Mouse (Mus musculus): Measurements from ENCODE around the gene Il6ra. TPM values are rescaled to one million over a fixed set of nuclear protein-coding genes. Genes with fewer than 3 reads are reported as not detected.

The Il6ra gene
- polyA plus RNA-seq (2017; shearing (Covaris generic)): 10 to 100 TPM; 20.6 to 29.5 TPM

DNA sequence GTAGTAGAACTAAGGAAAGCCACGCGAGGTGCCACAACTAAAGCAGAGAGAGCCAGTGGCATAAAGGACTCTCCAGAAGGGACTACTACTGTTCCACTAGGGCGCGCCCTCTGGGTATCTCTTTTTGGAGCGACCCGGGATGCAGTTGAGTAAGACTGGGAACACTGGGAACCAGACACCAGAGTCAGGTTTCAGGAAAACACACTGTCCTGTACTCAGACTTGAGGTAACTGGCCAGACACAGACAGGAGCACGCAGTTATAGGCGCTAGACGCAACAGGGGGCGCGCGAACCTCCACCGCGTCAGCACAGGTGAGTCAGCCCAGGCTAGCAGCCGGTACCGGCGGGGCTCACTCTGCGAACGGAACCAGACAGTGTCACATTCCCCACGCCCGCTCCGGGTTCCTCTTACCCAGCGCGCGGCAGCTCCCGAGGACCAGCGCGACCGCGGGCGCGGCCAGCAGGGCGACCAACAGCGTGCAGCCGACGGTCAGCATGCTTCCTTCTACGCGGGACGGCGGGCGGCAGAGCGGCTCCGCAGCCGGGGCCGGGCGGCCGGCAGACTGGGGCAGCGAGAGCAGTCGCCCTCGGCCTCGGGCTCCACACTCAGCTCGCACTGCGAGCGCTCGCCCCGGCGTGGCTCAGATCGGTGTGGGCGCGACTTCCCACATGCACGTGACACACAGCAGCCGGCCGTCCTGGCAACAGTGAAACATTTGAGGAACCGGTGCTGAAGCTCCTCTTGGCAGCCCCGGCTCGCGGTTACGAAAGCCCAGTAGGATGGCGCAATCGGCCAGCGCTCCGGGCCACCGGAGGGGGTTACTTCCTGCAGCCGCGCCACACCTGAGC is at the start of gene Il6ra:
Gene Il6ra, minus strand, starts transcription at position 654 of the 849 bp plus-strand sequence.
- ATAC-seq: peak; percentile 77

DNA sequence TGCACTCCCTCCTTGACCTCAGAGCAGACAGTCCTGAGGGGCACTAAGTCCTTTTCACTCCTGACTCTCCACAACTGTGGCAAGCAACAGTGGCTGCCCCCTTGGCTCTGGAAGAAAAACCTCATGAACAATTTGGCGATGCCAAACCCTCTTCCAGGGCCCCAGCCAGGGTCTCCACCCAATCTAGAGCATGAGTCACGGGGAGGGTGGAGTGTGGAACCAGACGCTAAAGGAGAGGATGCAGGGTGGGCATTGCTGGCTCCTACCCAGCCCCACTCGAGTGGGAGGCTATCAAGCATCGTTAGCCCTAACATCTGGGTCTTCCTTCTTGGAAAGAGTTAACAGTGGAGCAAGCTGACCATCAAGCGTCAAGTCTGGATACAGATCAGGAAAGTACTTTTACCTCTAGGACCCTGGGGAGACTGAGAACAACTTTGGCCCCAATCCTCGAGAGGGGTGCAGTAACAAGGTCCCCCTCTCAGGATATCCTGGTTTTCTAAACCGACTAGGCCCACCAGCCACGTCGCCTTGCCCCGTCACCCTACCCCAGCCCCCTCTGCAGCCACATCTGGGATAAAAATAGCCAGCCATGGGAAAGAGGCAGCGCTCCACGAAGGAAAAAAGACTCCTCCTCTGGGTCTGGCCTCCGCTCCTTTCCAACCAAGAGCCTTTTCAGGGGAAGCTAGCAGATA is 49.2 kb upstream of the Il6ra start:
- no peak for ATAC-seq

DNA sequence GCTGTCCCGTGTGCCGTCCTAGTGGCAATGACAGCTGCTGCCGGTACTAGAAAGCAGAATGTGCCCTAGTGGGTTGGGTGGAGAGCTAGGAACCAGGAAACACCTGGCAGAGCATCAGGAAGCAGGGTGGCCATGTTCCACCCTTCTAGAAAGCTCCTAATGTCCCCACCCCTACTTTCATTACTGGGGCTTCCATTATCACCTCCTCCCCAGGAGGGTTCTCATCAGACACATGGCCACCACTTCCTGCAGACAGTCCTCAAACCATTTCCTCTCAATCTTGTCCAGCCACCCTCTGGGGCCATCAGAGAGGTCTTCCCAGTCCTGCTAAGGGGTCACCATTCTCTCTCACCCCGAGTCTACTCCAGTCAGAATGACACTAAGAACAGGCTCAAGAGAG is 48.4 kb upstream of the Il6ra start:
- peak; percentile 33 for ATAC-seq

DNA sequence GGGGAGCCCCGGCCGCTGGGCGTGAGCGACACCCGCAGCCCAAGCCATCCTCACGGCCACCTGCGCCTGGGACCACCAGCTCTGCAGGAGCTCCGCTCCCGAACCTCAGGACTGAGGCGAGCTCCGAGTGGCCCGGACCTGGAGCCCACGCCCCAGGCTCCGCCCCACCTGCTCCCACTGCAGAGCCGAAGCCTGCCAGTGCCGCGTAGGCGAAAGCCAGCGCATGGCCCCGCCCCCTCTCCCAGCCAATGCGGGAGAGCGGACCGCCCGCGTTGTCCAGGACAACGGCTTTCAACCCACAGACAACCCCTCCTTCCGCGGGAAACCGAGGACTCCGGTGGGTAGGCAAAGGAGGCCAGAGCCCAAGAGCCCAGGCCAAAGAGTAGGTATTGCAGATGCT is 47.5 kb upstream of the Il6ra start:
- ATAC-seq: peak; percentile 83

DNA sequence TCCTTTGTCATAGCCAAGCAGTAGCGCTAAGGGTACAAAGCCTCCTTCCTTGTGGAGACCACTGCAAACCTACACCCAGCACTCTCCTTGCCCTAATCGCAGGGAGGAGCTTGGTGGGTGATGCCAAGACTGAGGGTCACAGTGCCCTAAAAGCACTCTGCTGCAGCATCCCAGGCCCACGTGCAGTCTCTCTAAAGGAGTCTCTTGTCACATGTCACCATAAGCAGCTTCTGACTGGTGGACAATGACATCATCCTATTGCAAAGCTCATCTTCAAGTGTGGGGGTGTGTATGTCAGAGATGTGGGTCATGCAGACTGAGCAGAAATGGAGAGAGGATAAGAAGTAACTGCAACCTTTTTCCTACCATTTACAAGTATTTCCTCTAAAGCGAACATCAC is 46.4 kb upstream of the Il6ra start:
- ATAC-seq: no peak

DNA sequence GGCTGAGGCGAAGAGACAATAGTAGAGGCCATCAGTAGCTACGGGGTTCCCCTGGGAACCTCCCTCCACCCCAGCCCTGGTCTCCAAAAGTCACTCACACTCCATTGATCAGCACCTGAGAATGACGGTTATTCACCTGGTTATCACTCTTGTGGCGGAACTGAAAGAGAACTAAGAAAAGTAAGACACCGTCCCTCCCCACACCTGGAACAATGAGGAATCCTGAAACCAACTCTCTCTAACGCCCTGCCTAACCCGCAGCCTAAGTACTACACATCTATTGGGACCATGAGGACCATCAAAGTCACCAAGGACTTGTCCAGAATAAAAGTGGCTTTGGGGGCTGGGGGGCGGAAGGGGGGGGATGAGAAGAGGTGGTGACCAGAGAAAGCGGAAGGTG is 44.9 kb upstream of the Il6ra start:
- no peak for ATAC-seq

DNA sequence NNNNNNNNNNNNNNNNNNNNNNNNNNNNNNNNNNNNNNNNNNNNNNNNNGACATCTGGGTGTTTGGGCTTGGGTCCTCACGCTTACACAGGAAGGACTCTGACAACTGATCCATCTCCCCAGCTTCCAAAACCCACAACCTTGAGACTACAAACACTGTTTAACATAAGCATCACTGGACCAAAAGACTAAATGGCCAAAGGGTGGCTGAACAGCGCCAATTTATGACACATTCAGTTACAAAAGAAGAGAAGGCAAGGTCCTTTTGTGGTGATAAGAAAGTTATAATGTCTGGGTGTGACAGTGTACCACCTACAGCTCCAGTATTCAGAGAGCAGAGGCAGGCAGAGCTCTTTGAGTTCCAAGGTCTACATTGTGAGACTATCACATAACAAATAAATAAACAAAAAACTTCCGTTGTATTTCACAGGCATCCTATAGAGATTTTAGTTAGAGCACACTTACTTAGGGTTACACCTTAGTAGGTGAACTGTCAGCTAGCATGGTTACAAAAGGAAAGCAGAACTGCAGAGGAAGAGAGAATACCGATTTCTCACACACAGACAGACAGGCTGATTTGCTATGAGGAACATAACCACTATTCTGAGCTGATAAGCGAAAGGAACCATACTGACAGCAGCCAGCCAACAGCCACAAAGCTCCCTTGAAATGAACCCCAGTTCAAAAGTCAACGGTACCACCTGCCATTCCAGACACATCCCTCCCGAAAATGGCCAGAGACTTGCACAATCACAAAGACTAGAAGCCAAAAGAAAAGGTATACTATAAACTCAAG is 43.4 kb upstream of the Il6ra start:
- no peak for ATAC-seq

DNA sequence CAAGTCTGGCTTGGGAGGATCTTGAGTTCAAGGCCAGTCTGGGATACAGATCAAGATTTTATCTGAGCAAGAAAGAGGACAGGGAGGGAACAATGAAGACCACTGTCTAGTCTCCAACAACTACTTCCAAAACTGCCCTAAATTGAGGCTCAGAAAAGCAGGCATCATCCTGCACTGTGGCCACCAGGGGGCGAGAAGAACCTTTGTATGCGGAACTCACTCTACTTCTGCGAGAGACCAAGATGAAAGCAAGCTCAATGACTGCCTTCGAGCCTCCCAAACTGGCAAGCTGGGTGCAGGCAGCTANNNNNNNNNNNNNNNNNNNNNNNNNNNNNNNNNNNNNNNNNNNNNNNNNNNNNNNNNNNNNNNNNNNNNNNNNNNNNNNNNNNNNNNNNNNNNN is 40.4 kb upstream of the Il6ra start:
- peak; percentile 82 for ATAC-seq

DNA sequence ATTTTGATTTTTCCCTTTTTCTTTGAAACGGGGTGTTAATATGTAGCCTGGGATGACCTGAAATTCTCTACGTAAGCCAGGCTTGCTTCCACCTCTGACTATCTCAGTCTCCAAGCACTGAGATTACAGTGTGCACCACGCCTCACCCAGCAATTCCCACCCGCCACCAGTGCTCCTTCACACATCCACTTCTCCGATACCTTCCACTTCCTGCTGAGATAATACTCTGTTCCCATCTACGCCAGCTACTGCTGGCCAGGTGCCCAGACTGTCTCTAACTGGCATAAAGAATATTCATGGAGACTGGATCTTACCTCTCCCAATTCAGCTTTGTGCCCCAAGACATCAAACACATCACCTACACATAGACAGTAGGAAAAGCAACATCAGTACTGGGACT is 35.7 kb upstream of the Il6ra start:
- ATAC-seq: no peak

DNA sequence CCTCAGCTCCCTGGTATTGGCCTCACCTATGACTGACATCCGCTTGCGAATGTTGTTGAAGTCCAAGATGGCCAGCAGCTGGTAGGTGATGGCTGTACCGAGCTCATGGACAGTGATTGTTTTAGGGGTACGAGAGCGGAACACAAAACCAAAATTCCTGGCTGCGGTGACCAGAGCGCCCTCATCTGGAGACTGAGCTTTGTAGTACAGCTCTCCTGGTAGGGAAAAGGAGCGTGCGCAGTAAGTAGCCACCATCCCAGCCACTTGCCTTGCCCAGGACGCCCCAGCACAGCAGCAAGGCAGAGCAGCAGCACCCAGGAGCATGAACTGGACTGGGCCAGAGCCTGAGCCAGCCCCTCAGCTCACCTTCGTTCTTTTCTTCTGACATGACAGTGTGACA is 35.0 kb upstream of the Il6ra start:
- ATAC-seq: no peak

DNA sequence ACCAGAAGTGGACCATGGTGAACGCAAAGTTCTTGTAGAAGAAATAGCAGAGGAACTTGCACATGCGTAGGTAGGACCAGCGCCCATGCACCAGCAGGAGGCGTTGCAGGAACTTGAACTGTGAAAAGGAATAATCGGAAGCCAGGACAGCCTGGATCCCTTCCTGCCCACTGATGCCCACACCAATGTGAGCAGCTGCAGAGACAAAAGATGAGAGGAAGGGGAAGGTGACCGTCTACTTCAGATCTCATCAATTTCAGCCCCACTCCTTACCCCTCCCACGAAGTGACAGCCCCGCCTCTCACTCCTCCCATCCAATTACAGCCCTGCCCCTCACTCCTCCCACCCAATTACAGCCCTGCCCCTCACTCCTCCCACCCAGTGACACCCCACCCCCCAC is 32.0 kb upstream of the Il6ra start:
- no peak for ATAC-seq

DNA sequence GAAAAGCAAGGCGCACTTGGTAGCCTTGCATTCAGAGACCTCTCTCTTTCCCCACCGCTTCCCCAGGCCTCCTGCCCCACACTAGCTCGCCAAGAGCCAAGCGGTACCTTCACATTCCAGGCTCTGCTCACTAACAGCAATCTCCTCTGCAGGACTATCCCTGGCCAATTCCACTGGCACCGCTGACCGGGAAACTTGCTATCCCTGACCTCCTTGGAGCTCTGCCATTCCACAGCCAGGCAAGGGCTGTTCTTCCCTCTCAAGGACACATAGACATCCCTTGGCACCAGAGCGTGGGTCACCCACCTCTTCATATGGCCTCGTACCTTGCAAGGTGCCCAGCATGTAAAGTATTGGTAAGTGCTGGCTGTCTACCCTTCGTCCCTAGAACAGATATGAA is 29.9 kb upstream of the Il6ra start:
- ATAC-seq: no peak

DNA sequence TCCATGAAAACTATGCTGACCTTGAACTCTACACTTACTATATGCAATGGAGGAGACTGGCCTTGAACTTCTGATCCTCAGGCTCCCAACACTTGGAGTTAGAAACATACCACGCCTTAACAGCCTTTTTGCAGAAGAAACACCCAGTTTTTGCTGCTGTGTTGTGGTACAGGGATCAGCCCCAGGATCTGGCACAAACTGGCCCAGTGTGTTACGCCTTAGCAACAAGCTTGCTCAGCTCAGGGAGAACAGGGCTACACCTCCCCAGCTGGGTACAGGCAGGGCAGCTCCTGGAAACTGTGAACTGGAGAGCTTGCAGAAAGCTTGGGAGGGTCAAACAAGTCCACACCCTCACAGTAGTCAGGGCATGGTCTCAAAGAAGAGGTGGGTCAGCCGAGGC is 23.5 kb upstream of the Il6ra start:
- ATAC-seq: no peak

DNA sequence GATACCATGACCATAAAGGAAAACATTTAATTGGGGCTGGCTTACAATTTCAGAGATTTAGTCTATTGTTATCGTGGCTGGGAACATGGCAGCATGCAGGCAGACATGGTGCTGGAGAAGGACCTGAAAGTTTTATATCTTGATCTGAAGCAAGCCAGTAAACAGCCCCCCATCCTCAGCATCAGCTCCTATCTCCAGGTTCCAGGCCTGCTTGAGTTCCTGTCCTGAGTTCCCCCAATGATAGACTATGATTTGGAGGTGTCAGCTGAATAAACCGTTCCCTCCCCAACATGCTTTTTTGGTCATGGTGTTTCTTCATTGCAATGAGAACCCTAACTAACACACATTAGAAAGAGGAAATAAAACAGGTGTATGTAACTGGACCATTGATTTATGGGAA is 19.9 kb upstream of the Il6ra start:
- no peak for ATAC-seq

DNA sequence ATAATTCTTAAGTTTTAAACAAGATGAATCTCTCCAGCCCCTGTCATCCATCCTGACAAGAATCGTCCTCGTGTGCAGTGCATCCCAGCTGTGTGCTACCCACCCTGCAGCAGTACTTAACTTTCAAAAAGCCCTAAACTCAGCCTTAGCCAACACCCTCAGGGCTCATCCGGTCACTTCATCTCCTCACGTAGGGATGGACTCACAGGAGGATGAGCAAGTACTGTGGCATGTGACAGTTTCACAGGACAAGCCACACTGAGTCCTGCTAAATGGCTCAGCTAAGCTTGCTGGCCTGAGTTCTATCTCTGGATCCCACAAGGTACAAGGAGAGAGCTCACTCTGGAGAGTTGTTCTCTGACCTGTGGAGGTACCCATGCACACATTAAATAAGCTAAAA is 16.0 kb upstream of the Il6ra start:
- no peak for ATAC-seq

DNA sequence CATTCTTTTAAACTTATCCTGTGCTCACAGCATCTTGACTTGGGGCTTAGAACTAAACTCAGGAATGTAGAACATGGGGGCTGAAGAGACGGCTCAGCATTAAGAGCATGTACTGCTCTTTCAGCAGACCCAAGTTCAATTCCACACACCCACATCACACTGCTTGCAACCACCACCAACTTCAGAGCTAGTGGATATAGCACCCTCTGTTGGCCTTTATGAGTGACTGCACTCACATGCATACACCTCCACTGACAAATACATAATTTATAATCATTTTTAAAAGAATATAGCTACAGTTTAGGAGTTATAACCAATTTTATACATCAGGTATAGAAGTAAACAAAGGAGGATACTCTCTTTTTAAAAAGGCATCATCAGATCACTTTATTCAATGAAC is 13.4 kb upstream of the Il6ra start:
- ATAC-seq: no peak

DNA sequence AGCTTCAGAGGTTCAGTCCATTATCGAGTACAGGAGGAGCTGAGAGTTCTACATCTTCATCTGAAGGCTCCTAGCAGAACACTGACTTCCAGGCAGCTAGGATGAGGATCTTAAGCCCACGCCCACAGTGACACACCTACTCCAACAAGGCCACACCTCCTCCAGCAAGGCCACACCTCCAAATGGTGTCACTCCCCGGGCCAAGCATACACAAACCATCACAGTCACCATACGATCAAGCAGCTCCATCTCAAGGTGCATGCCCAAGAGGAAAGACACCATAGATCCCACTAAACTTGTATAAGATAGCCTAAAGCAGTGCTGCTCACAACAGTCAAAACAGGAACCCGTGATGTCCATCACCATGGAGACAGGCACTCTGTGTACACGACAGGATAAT is 7.7 kb upstream of the Il6ra start:
- no peak for ATAC-seq

DNA sequence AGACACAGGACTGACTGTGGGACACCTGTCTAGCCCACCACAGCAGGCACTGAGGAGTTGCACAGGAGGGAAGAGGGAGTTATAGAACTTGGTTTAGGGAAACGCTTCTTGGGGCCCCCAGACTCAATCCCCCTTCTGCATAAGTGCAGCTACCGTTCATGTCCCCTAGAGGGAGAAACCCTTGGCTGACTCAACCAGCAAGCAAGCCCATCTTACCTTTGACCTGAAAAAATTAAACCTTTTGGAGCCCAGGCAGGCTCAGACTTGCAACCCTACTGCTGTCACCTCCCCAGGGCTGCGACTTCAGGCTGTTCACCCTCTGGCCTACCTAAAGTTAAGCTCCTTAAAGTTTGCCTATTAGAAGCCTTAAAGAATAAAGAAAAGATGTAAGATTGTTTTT is 4.4 kb upstream of the Il6ra start:
- ATAC-seq: no peak

DNA sequence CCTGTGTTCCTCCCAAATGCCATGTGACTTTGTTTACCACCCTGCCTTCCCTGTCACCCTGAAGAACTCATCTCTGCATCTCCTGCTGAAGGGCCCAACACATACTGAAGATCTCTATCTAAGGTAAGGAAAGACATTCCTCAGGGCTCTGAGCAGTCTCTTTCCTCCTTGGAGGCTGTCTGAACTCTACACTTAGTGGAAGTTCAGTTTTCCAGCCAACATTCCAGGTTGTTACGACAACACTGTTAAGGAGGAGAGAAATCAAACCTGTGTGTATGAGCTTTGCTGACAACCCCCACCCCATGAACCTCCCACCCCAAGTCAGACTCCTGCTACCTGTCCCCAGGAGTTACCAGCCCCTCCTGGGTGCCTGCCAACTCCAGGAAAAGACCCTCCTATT is 3.6 kb upstream of the Il6ra start:
- ATAC-seq: no peak

DNA sequence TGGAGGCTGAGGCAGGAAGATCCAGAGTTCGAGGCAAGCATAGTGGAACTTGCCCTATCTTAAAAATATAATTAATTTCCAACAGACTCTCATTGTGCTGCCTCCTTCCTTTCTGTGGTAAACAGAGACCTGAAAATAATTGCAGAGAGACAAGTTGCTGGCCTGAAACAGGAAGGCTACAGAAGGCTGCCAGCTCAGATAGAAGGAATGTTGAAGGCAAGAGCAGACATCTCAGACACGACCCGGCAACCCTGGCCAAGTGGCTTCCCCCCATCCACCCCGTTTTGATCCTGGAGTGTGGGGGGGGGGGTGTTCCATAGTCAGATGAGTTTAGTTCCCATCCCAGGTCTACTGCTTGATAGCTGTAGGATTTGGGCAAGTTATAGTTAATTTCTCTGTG is 1.7 kb upstream of the Il6ra start:
- no peak for ATAC-seq

DNA sequence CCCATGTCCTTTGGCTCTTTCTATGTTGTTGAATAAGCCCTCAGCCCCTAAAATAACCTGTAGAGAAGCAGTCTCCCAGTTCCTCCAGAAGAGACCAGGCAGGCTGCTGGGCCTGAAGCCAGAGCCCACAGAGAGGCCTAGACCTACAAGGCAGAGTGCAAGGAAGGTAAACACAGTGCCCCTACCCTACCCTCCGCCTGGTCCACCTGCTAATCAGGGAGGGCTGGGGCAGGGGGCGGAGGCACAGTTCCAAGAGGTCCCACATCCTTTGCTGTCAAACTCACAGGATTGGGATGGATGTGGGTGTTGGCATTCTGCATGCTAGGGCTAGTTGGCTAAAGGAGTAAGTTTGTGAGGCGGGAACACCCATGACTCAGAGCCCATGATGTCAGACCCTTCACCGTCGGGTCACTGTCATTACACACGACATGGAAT is 871 bp downstream of the Il6ra start:
- ATAC-seq: no peak

DNA sequence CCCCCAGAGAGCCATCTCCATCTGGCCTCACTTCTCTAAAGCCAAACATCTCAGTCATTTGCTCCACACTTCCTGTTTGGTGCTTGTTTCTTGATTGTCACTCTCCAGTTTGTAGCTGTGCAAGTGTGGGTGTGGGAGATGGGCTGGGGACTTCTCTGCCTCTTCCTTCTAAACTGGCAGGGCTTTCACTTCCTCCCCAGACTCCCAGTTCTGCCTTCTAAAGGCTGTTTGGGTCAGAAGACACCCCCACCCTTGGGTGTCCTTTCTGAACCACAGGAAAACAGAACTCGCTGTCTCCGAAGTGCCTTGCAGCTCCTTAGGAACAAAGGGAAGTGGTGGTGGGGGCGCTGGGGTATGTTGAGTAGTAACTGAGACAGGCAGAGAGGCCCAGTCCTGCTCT is 1.8 kb downstream of the Il6ra start:
- ATAC-seq: no peak
